Mouse (Mus musculus) adrenal gland, adult 2 months (tissue): Measurements from ENCODE around the gene Nr2c2ap. TPM values are rescaled to one million over a fixed set of nuclear protein-coding genes. Genes with fewer than 3 reads are reported as not detected.

Experiments used
- DNase-seq: peaks from one replicate; pipeline ENCODE4 v3.0.0; 2021
- polyA plus RNA-seq: library from polyadenylated mRNA; depleted of rRNA; stranded (reverse); fragments of >200 nt; gene quantifications from 2 replicates; pipeline ENCODE4 v1.2.3, GENCODE M21; 2012
- total RNA-seq, 2 experiments: library from RNA; stranded (reverse); gene quantifications; 2 replicates each; pipeline ENCODE4 v1.2.3; 2021

Nr2c2ap gene
- total and polyA plus RNA-seq, 3 experiments, result 12.4 to 20.0 (median 19.1) TPM

- DNase-seq, result no peak
Observed at GRCm38 (mm10) chr8:70118726-70119700, 12.1 kb upstream of the Nr2c2ap start.

- peak; percentile 56 for DNase-seq
Observed at GRCm38 (mm10) chr8:70120667-70121066, 10.5 kb upstream of the Nr2c2ap start, which contains the start of gene Ncan. Gene Ncan (minus strand): TSS chr8:70120873.

GRCm38 (mm10) chr8:70122863-70123262 is 8.3 kb upstream of the Nr2c2ap start:
- no peak for DNase-seq

- DNase-seq, result no peak
Observed at GRCm38 (mm10) chr8:70124992-70125391, 6.1 kb upstream of the Nr2c2ap start.

- peak; percentile 81 for DNase-seq
Observed at GRCm38 (mm10) chr8:70128435-70128834, 2.7 kb upstream of the Nr2c2ap start.

- peak; percentile 60 for DNase-seq
Observed at GRCm38 (mm10) chr8:70129309-70129952, 1.7 kb upstream of the Nr2c2ap start.

GRCm38 (mm10) chr8:70130066-70130465 is 1.1 kb upstream of the Nr2c2ap start:
- no peak for DNase-seq

GRCm38 (mm10) chr8:70134086-70134485 is 3.0 kb downstream of the Nr2c2ap start:
- no peak for DNase-seq

GRCm38 (mm10) chr8:70134931-70135330 is 3.8 kb downstream of the Nr2c2ap start:
- DNase-seq, result no peak

GRCm38 (mm10) chr8:70136591-70136990 is 5.5 kb downstream of the Nr2c2ap start:
- no peak for DNase-seq

GRCm38 (mm10) chr8:70137890-70138289 is 6.8 kb downstream of the Nr2c2ap start:
- no peak for DNase-seq

- peak; percentile 99 for DNase-seq
Observed at GRCm38 (mm10) chr8:70139026-70139857, 8.1 kb downstream of the Nr2c2ap start, which contains the start of the genes Rfxank, Borcs8 and Mef2b. Gene Rfxank (minus strand): TSS chr8:70139154. Gene Borcs8 (plus strand): TSS chr8:70139499. Gene Mef2b (plus strand): TSS chr8:70139711.

GRCm38 (mm10) chr8:70139981-70140380 is 8.8 kb downstream of the Nr2c2ap start:
- DNase-seq, result no peak

- no peak for DNase-seq
Observed at GRCm38 (mm10) chr8:70147678-70148607, 16.8 kb downstream of the Nr2c2ap start.

- DNase-seq, result no peak
Observed at GRCm38 (mm10) chr8:70150158-70150557, 19.0 kb downstream of the Nr2c2ap start.

GRCm38 (mm10) chr8:70152537-70153257 is 21.6 kb downstream of the Nr2c2ap start:
- DNase-seq, result peak; percentile 80

GRCm38 (mm10) chr8:70157240-70157800 is 26.2 kb downstream of the Nr2c2ap start:
- no peak for DNase-seq

- DNase-seq, result peak; percentile 80
Observed at GRCm38 (mm10) chr8:70158069-70158853, 27.1 kb downstream of the Nr2c2ap start.

GRCm38 (mm10) chr8:70159211-70159610 is 28.1 kb downstream of the Nr2c2ap start:
- no peak for DNase-seq
